Mouse (Mus musculus): ENCODE results near the gene Vmn2r120. TPM values are rescaled to one million over a fixed set of nuclear protein-coding genes. Genes with fewer than 3 reads are reported as not detected.

The Vmn2r120 gene
- not detected in 2 replicates for polyA plus RNA-seq (2015; fragmentation: Nextera tagmentation; extraction: Ambion mirVana)

DNA sequence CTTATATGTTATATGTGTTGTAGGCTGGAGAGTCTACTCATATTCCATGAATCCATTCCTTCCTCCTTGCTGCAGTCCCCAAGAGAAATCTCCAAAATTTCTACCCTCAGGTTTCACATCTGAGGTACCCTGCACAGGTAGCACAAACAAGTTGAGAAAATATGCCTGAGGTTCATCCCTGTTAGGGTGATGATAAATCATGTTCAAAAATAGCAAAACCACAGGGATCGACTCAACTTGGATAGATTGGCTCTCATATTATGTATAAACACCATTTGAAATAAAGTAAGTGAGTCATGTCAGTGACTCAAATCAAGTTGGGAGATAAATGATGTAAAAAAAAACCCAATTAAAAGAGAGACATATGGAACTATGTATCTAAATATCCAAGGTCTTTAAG is at the start of gene Vmn2r120:
Gene Vmn2r120, minus strand, starts transcription at position 101 of the 400 bp plus-strand sequence.

Other genes starting within 250 kb of the Vmn2r120 start
- 6.4 and 7.1 TPM in 2 replicates for gene Adgre1, start 186.8 kb downstream of the Vmn2r120 start, polyA plus RNA-seq (2015; fragmentation: Nextera tagmentation; extraction: Ambion mirVana)
- not detected in 2 replicates for gene Gm21834, start 196.7 kb upstream of the Vmn2r120 start, polyA plus RNA-seq (2015; fragmentation: Nextera tagmentation; extraction: Ambion mirVana)
- not detected in 2 replicates for gene Cntnap5c, start 224.1 kb upstream of the Vmn2r120 start, polyA plus RNA-seq (2015; fragmentation: Nextera tagmentation; extraction: Ambion mirVana)